Mouse (Mus musculus) heart, embryonic 15.5 days (tissue): ENCODE results near the gene Olfr155. TPM values are rescaled to one million over a fixed set of nuclear protein-coding genes. Genes with fewer than 3 reads are reported as not detected.

Source experiments
- ATAC-seq: fragments of 200-750 bp; cut with Nextera tagmentation; replicated peaks from 2 replicates; pipeline ENCODE4 v1.8.0; 2017; ENCODE audit warnings: low read depth, moderate TSS enrichment; ENCODE audit not compliant: insufficient number of reproducible peaks, insufficient read depth, low FRiP score
- H3K27ac ChIP-seq: fragments of 300-500 bp; sonication (generic); 2 replicates; pipeline ENCODE4 v1.5.1; 2015; ENCODE audit warnings: mild to moderate bottlenecking, inconsistent platforms
- H3K27me3 ChIP-seq: fragments of 300-500 bp; sonication (generic); 2 replicates; pipeline ENCODE4 v1.6.1; 2015; ENCODE audit warnings: inconsistent platforms
- H3K36me3 ChIP-seq: fragments of 300-500 bp; sonication (generic); 2 replicates; pipeline ENCODE4 v1.6.1; 2015; ENCODE audit warnings: mild to moderate bottlenecking, inconsistent platforms
- H3K4me1 ChIP-seq: fragments of 300-500 bp; sonication (generic); replicated peaks from 2 replicates; pipeline ENCODE4 v1.6.1; 2015; ENCODE audit warnings: inconsistent platforms
- H3K4me2 ChIP-seq: fragments of 300-500 bp; sonication (generic); 2 replicates; pipeline ENCODE4 v1.6.1; 2015; ENCODE audit warnings: inconsistent platforms, mild to moderate bottlenecking, moderate library complexity
- H3K4me3 ChIP-seq: fragments of 300-500 bp; sonication (generic); 2 replicates; pipeline ENCODE4 v1.5.1; 2015; ENCODE audit warnings: mild to moderate bottlenecking, inconsistent platforms
- H3K9ac ChIP-seq: fragments of 300-500 bp; sonication (generic); 2 replicates; pipeline ENCODE4 v1.6.1; 2015; ENCODE audit warnings: mild to moderate bottlenecking, inconsistent platforms
- H3K9me3 ChIP-seq: fragments of 300-500 bp; sonication (generic); replicated peaks from 2 replicates; pipeline ENCODE4 v1.6.1; 2016; ENCODE audit warnings: inconsistent platforms
- WGBS: fragments of 180-500 bp; shearing (Covaris S2); methylation state at CpG from one replicate; pipeline ENCODE4 v1.1.7; 2015; ENCODE audit warnings: mixed read lengths; 5-methylcytosine and 5-hydroxymethylcytosine counted together
- polyA plus RNA-seq: library from polyadenylated mRNA; unstranded; fragments of >200 nt; fragmentation: Nextera tagmentation; extraction: Ambion mirVana; gene quantifications from 2 replicates; pipeline ENCODE4 v1.2.1, GENCODE M21; 2015

The Olfr155 gene
- not detected in 2 replicates for polyA plus RNA-seq

DNA sequence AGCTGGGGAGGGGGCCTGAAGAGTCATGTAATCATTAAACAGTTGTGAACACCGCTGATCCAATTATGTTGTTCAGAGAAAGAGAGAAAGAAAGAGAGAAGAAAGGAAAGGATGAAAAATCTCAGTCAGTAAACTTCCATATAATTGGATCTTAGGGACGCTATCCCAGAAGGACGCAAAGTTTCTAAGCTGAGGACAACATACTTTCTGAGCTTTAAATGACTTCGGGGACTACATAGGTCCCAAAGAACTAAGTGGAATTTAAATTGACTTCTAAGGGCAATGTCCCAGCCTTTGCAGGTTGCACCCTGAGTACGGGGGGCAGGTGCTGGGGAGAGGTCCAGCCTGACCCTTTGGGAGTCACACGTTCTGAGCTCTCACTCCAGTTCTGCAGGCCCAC is at the start of gene Olfr155:
TSS of gene Olfr155 (plus strand) at position 301 of the 400 bp plus-strand sequence.
- H3K9me3 ChIP-seq: no peaks in the 10 kb centered on the region
- H3K27me3 ChIP-seq: no peaks in the 10 kb centered on the region
- no peak within 1 kb of the TSS for H3K9ac ChIP-seq
- H3K27ac ChIP-seq: no peak within 1 kb of the TSS
- H3K4me3 ChIP-seq: no peak within 1 kb of the TSS
- no peak for ATAC-seq
- WGBS: 81% methylated on average over 6 of the region's 6 CpGs
- no peaks in the 10 kb centered on the region for H3K36me3 ChIP-seq
- H3K4me1 ChIP-seq: no peaks in the 10 kb centered on the region
- H3K4me2 ChIP-seq: no peak within 1 kb of the TSS

DNA sequence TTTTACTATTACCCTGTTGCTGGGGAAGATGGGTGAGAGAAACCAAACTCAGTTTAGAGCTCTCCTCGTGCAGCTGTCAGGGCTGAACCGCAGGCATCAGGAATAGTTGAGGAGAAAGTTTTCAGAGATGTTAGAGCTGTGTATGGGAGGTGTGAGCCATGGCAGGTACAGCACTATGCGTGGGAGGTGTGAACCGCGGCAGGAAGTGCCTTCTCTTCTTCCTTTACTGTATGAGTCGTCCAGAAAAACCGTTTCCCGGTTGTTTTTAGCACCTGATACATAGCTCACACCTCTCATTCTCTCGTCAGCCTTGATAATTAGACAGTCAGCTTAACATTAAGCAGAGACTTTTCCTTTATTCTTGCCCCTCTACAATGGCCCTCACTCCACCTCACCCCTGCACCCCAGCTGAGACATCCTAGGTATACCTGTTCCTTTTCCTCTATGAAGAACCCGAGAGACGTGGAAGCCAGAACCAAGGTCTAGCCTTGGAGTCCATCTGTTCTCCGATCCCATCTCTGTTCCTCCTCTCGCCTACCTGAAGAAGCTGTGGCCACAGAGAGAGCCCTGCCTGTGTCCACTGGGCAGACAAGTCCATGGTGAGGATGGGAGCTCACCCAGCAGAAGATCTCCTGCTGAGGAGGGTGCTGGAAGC is 28.3 kb upstream of the Olfr155 start:
- WGBS: 68% methylated on average over 13 of the region's 13 CpGs

DNA sequence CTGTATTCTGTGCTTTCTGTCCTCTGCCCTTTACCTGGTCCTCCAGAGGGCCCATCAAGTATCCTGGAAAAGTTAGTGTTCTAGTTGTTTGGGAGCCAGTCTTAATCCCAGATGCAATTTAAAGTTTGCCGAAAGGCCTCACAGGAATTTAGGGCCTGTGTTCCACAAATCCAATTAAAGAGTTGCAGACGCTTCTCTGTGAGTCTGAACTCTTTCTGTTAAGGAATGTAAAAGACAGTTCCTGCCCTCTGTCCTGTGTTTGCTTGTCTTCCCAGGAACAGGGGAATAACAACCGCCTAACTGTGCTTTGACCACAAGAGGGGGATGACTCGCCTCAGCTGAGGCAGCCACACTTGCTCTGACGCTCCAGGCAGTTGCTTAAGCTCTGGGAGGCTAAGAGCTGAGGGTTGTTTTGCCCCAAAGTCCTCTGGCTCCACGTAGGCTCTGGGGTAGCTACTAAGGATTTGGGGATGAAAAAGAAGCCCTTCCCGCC is 27.5 kb upstream of the Olfr155 start, which contains the start of gene Olfr156:
TSS of gene Olfr156 (minus strand) at position 51 of the 493 bp plus-strand sequence.
- no peak within 1 kb of the TSS for H3K4me3 ChIP-seq
- no peak for ATAC-seq

More for the DNA sequence above, 28.3 kb upstream of the Olfr155 start:
- no peak overlapping the region for H3K4me2 ChIP-seq
- no peak overlapping the region for H3K4me3 ChIP-seq
- no peaks in the 10 kb centered on the region for H3K36me3 ChIP-seq
- H3K27me3 ChIP-seq: no peaks in the 10 kb centered on the region
- H3K4me1 ChIP-seq: no peaks in the 10 kb centered on the region
- no peaks in the 10 kb centered on the region for H3K9me3 ChIP-seq
- no peak overlapping the region for H3K27ac ChIP-seq
- ATAC-seq: no peak
- no peak overlapping the region for H3K9ac ChIP-seq

DNA sequence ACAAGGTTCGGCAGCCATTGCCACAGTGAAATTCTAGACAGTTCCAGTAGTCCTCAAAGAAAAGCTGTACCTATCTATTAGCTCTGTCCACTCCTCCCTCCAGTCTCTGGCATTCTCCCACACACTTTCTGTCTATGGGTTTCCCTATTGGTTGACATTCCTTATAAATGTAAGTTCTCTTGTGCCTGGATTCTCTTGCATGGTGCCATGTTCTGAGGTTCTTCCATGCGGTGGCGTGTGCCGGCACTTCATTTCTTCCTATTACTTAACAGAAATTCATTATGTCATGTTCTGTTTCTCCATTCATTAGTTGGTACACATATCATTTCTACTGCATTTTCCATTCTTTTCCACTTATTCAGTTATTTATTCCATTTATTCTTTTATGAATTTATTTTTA is 22.6 kb upstream of the Olfr155 start:
- Histone ChIP-seq H3K27me3 (no peaks in the 10 kb centered on the region), H3K9me3 (no peaks in the 10 kb centered on the region), H3K27ac (no peak overlapping the region), H3K4me2 (no peak overlapping the region), H3K4me3 (no peak overlapping the region), H3K9ac (no peak overlapping the region), H3K4me1 (no peaks in the 10 kb centered on the region), H3K36me3 (no peaks in the 10 kb centered on the region)
- 89% methylated on average over 4 of the region's 4 CpGs for WGBS
- no peak for ATAC-seq

More for the DNA sequence above, 27.5 kb upstream of the Olfr155 start, which contains the start of gene Olfr156:
- Histone ChIP-seq H3K36me3 (no peaks in the 10 kb centered on the region), H3K9ac (no peak within 1 kb of the TSS), H3K27me3 (no peaks in the 10 kb centered on the region), H3K4me2 (no peak within 1 kb of the TSS), H3K27ac (no peak within 1 kb of the TSS), H3K4me1 (no peaks in the 10 kb centered on the region), H3K9me3 (no peaks in the 10 kb centered on the region)
- WGBS: 14% methylated on average over 7 of the region's 7 CpGs

DNA sequence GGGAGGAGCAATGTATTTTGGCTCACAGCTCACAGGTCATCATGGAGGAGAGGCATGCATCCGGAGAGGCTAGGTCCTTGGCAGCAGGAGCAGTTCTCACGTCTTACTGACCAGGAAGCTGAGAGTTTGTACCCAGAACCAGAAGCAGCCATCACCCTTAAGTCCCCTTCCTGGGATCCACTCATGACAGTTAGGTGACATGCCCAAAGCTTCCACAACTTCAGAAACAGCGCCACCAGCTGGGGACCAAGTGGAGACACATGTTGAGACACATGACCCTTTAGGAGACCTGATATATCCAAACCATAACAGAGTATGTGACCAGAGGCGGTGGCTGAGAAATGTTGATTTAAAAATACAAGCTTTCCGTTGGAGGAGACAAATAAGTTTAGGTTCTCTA is 19.3 kb upstream of the Olfr155 start:
- Histone ChIP-seq H3K27me3 (no peaks in the 10 kb centered on the region), H3K4me2 (no peak overlapping the region), H3K36me3 (no peaks in the 10 kb centered on the region), H3K27ac (no peak overlapping the region), H3K4me1 (no peaks in the 10 kb centered on the region), H3K9me3 (no peaks in the 10 kb centered on the region), H3K4me3 (no peak overlapping the region), H3K9ac (no peak overlapping the region)
- WGBS: 69% methylated on average over 5 of the region's 5 CpGs
- ATAC-seq: no peak

DNA sequence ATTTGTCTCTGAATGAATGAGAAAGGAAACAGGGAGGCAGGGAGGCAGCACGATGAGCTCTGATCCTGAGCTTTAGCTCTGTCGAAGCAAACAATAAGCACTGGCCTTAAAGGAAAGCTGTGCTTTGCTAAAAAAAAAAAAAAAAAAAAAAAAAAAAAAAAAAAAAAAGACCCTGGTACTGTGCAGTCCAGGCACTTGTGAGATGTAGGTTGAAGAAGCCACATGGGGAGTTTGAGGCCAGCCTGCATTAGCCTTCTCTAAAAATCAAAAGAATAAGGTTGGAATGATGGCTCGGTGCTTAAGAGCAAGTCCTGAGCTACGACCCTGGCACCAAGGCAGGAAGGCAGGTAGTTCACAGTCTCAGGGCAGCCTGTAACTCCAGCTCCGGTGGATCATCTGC is 17.6 kb upstream of the Olfr155 start:
- no peak overlapping the region for H3K9ac ChIP-seq
- no peaks in the 10 kb centered on the region for H3K4me1 ChIP-seq
- ATAC-seq: no peak
- H3K27ac ChIP-seq: no peak overlapping the region
- no peak overlapping the region for H3K4me2 ChIP-seq
- no peaks in the 10 kb centered on the region for H3K27me3 ChIP-seq
- H3K4me3 ChIP-seq: no peak overlapping the region
- WGBS: 77% methylated on average over 5 of the region's 5 CpGs
- H3K9me3 ChIP-seq: no peaks in the 10 kb centered on the region
- no peaks in the 10 kb centered on the region for H3K36me3 ChIP-seq

DNA sequence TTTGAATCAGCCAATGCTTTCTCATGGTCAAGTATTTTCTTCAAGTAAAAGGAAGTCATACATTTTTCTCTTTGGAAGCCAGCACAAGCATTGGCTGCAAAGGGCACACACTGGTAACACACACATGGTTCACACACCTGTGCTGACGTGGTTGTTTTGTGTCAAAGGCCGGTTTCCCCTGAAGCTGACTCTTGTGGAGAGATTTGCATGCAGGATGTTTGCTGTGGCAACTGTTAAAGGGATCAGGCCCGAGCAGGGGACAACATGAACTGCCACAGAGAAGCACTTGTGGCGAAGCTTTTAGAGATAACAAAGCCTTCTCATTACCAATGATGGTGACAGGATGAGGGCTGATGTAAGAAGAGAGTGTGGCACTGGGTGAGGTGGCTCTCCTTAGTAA is 16.6 kb upstream of the Olfr155 start:
- Histone ChIP-seq H3K27ac (no peak overlapping the region), H3K4me1 (no peaks in the 10 kb centered on the region), H3K4me3 (no peak overlapping the region), H3K4me2 (no peak overlapping the region), H3K36me3 (no peaks in the 10 kb centered on the region), H3K9me3 (no peaks in the 10 kb centered on the region), H3K27me3 (no peaks in the 10 kb centered on the region), H3K9ac (no peak overlapping the region)
- ATAC-seq: no peak
- WGBS: 39% methylated on average over 4 of the region's 4 CpGs

DNA sequence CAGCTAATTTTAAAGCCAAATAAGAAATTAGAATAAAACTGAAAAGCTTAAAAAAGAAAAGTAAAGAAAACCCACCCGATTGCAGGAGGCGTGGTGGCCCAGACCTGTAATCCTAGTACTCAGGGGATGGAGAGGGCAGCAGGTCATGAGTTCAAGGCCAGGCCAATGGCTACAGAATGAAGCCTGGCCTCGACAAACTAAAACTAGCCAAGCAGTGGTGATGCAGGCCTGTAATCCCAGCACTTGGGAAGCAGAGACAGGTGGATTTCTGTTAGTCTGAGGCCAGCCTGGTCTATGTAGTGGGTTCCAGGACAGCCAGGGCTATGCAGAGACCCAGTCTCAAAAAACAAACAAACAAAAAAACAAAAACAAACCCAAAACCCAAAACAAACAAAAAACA is 13.0 kb upstream of the Olfr155 start:
- Histone ChIP-seq H3K4me2 (no peak overlapping the region), H3K4me1 (no peaks in the 10 kb centered on the region), H3K27me3 (no peaks in the 10 kb centered on the region), H3K4me3 (no peak overlapping the region), H3K27ac (no peak overlapping the region), H3K9me3 (no peaks in the 10 kb centered on the region), H3K9ac (no peak overlapping the region), H3K36me3 (no peaks in the 10 kb centered on the region)
- ATAC-seq: no peak
- WGBS: 72% methylated on average over 3 of the region's 3 CpGs

DNA sequence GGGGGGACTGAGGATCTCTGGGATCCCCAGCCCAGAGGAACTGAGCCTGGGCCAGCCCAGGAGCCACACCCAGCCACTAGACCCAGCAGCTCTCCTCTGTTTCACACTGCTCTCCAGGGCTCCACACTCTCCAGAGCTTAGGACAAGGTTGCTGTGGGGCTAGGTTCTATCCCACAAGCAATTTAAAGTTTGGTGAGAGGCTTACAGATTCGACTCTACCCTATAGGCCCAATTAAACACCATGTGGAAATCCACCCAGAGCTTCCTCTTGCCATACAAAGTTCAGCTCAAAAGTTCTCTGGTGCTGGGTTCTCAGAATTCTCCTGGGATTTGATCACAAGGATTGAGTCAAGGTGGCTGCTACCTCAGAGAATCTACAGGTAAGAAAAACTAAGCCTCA is 11.3 kb upstream of the Olfr155 start, which contains the start of gene Olfr157:
TSS of gene Olfr157 (minus strand) at position 101 of the 400 bp plus-strand sequence.
- 75% methylated on average over 1 of the region's 1 CpGs for WGBS
- Histone ChIP-seq H3K27me3 (no peaks in the 10 kb centered on the region), H3K4me2 (no peak within 1 kb of the TSS), H3K36me3 (no peaks in the 10 kb centered on the region), H3K4me1 (no peaks in the 10 kb centered on the region), H3K9ac (no peak within 1 kb of the TSS), H3K9me3 (no peaks in the 10 kb centered on the region), H3K4me3 (no peak within 1 kb of the TSS), H3K27ac (no peak within 1 kb of the TSS)
- ATAC-seq: no peak

DNA sequence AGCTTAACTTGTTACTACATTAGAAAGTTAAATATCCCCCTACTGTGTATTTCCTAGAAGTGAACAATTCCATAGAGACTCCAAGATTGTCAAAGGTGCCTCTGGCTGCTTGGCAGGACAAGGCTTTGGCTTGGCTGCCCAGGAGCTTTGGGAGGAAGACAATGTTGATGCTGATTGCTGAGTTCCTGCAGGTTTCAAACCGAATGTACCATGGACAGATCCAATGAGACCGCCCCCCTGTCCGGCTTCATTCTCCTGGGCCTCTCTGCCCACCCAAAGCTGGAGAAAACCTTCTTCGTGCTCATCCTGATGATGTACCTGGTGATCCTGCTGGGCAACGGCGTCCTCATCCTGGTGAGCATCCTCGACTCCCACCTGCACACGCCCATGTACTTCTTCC is 2.7 kb downstream of the Olfr155 start:
- Histone ChIP-seq H3K4me2 (no peak overlapping the region), H3K36me3 (no peaks in the 10 kb centered on the region), H3K9me3 (no peaks in the 10 kb centered on the region), H3K9ac (no peak overlapping the region), H3K27ac (no peak overlapping the region), H3K4me3 (no peak overlapping the region), H3K4me1 (no peaks in the 10 kb centered on the region), H3K27me3 (no peaks in the 10 kb centered on the region)
- no peak for ATAC-seq
- WGBS: 55% methylated on average over 8 of the region's 8 CpGs

DNA sequence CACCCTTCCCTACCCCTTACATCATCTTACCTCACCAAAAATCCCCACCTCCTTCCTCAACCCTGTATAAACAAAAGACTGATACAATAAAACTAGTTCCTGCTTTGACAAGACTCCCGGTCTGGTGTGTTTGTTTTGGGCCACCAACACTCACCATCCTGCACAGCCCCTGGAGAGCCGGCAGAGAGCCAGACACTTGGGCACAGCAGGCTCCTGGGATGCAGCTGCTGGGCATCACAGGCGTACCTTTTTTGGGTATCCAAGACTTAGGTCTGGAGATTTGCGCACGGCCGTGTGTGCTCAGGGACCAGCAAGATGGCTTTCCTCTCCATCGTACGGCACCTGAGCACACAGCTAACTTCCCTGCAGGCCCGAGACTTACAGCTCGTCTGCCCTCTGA is 8.5 kb downstream of the Olfr155 start:
- H3K36me3 ChIP-seq: no peaks in the 10 kb centered on the region
- 0 out of 2 replicates have a peak, but pooled peaks cover 3% of the 10 kb centered on the region for H3K4me1 ChIP-seq
- ATAC-seq: no peak
- no peaks in the 10 kb centered on the region for H3K9me3 ChIP-seq
- no peak overlapping the region for H3K27ac ChIP-seq
- no peak overlapping the region for H3K4me2 ChIP-seq
- H3K4me3 ChIP-seq: no peak overlapping the region
- H3K9ac ChIP-seq: no peak overlapping the region
- H3K27me3 ChIP-seq: no peaks in the 10 kb centered on the region
- 76% methylated on average over 10 of the region's 10 CpGs for WGBS
